Mouse (Mus musculus) erythroid progenitor cell, adult 5-6 weeks (primary cell): ENCODE data around the gene Kcng1. TPM values are rescaled to one million over a fixed set of nuclear protein-coding genes. Genes with fewer than 3 reads are reported as not detected.
A peak's percentile ranks its signal among the peaks of the same experiment; 100 is the strongest.

ENCODE experiments used
- ATAC-seq: replicated peaks from 2 replicates; pipeline ENCODE4 v1.8.0; 2016; ENCODE audit warnings: moderate number of reproducible peaks, mild to moderate bottlenecking, moderate TSS enrichment, inconsistent platforms; ENCODE audit not compliant: poor library complexity, low FRiP score, severe bottlenecking
- total RNA-seq, 2 experiments: library from RNA; stranded (forward) in 1 of 2; stranded (reverse) in 1 of 2; fragments of 150-400 nt in 1 of 2; fragments of 186-747, 209-891 nt in 1 of 2; gene quantifications; 2 replicates each; pipeline versions ENCODE4 v1.2.3 to v1.2.4; 2015 to 2017; ENCODE audit warnings: low replicate concordance in 2 of 2

Gene Kcng1
- total RNA-seq (2015; ENCODE audit: low replicate concordance) = not detected in 2 replicates
- not detected in 2 replicates for total RNA-seq (2017; ENCODE audit: low replicate concordance)

DNA sequence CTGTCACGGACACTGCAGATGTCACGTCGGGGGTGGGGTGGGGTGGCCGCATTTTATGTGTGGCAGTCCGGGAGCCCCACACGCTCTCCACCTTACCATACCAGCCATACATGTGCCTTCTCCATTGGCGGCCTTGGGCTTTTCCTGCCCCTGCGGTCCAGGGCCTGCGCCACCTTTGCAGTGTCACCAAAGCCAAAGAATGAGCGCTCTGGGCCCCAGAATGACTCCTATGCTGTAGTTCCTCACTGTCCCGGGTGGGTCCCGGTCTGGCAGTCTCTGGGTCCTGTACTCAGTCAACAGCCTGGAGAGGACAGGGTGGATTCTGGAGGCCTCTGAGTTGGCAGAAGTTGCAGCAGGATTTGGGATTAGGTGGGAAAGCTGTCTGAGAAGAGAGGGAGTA lies at the start of gene Kcng1:
Gene Kcng1, minus strand, starts transcription at position 155 of the 400 bp plus-strand sequence.
- no peak for ATAC-seq

DNA sequence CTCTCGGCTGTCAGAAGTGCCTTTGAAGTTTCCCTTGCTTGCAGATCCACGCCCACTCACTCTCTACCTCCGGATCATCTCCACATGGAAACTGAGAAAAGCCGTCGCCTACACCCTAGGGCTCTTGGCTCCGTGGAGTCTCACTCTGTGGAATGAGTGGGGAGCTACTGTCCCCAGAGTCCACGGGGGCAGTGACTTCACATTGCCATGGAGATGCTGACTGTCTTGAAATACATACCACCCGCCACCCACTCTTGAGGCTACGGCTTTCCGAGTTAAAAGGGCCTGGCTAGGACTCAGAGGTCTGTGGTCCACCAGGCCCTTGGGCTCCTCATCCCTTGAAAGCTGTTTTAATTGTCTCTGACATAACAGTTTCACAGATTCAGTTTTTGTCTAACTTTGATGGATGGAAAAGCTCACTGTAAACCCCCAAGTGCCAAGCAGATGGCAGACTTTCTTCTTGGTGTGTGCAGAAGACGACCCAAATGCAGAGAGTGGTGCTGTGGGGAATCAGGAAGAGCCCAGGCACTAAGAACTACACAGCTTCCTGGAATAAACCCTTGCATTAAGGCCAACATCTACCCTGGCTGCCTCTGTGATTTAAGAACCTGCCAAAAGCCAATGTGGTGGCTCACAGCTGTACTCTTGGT lies 49.0 kb upstream of the Kcng1 start:
- no peak for ATAC-seq

DNA sequence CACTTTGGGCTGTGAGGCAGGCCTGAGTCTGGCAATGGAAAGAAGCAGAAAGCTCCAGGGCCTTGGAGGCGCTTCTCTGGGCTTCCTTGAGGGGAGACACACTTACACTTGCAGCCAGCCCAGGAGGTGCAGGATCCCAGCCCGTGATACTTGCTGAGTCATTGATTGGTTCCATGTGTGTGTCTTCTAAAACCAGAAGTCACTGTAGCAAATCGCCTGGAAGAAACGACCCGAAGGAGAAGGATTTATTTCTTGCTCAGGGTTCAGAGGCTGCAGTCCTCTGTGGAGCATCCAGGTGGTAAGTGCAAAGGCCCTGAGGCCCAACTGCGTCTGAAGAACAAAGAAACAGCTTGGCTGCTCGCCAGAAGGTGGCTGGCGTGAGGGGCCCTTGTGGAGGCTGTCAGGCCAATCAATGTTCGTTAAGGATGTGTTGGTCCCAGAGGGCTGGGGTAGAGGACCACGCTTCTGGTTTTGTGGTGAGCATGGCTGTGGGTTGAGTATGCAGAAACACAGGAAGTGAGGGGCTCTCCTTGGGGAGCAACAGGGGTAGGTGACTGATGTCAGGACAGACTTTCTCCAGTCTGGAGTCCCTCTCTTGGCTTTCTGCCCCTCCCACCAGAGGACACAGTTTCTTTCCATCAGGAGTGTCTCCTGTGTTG lies 40.3 kb upstream of the Kcng1 start:
- no peak for ATAC-seq

DNA sequence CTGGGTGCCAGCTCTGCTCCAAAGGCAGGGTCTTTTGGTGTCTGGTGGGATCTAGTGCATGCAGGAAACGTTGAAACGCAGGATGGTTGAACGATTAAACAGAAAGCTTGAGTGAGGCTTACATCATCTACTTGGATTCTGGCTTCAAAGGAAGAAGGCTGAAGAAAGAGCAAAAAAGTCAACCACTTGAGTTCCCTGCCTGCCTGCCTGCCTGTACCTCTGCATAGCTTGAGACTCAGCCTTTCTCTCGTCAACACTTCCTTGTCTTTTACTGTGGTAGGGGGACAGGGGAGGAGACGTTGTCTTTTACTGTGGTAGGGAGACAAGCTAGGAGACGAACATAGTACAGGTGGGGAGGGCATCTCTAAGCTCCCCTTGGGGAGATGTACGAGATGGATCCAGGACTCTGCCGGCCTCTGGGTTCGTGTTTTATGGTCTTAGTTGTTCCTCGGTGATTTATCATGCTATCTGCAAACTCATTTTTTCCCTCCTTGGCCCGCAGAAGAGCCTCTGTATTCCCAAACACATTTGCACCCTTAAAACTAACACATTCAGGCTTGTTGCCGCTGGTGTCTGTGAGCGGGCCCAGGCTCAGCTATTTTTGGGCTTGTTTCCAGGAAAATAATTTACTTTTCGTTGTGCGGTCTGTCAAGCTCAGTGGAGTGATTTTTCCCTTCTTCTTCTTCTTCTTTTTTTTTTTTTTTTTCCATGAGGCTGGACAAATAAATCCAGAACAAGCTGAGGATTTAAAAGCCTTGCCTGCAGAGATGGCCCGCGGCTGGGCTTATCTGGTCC lies 39.0 kb upstream of the Kcng1 start:
- no peak for ATAC-seq

DNA sequence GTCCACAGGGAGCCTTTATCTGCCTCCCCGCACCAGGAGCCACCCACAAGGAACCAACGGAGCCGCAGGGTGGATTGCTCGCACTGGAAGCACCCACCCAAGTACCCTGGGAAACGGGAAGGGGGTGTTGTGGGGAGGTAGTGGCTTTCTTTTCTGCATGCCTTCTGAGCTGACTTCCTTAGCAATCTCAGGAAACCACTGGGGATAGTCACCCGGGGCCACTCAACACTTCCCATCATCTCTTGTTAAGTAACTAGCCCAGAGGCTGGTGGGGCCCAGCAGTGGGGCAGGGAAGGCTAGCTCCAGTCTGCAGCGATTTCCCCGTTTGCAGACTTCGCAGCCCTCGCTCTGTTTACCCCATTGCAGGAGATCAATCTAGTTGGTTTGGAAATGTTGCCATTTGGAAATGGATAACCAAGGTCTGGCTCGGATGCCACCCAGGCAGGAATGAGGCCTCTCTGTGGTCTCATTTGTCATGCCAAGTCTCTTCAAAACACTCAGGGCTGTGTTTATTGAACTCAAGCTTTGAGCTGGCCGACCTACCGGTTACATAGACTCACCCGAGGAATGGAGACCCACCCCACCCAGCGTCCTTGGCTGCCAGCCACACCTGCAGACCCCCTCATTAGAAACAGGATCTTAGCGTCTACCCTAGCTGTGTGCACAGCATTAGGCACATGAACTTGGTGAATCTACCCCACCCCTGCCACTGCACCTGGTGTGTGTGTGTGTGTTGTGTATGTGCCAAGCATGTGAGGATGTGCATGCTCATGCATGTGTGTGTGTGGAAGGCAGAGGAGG lies 33.3 kb upstream of the Kcng1 start:
- ATAC-seq = no peak

DNA sequence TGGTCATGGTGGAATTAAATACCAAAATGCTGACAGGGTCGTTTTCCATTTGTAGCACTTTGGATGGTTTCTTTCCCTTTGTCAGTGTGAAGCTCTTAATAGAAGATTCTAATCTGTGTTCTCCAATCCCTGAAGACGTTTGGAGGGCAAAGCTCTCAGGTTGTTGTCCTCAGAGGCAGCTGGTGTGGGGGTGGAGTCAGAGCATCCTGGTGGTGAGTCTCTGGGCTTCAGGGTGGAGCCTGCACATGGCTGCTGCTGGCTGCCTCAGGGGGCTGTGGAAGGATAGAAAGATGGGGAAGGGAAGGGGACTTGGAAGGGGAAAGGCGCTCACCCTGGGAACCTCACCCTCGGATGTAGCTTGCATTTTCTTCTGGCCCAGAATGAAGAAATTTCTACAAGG lies 31.0 kb upstream of the Kcng1 start:
- no peak for ATAC-seq

DNA sequence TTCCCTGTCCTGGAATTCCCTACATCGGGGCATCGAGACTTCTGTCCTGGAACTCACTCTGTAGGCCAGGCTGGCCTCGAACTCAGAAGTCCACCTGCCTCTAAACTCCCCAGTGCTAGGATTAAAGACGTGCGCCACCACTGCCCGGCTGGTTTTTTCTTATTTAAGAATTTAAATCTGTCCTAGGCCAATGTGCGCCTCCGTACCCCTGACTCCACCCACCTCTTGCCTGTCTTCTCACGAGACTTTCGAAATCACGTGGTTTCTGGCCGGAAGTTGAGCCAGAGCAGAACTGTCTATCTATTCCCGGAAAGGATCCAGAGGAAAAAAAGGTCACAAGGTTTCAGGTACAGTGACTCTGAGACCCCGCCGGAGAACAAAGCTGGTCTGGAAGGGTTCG lies 29.5 kb upstream of the Kcng1 start:
- ATAC-seq = no peak

DNA sequence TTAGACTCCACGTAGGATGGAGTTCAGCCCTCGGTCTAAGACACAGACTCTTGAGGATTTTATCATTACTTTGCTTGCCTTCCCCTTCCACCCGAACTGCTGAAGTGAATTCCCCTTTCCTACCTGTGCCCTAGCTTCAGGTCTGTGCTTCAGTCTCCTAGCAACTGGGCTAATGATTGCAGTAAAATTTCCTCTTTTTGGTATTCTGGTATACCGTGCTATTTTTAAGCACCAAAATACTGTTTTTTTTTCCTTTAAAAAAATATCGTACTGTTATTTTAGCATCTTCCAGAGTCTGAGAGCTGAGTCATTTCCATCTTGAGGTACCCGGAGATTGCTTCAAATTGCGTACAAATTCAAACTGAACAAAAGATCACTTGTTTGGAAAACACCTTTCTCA lies 27.4 kb upstream of the Kcng1 start:
- ATAC-seq = no peak

DNA sequence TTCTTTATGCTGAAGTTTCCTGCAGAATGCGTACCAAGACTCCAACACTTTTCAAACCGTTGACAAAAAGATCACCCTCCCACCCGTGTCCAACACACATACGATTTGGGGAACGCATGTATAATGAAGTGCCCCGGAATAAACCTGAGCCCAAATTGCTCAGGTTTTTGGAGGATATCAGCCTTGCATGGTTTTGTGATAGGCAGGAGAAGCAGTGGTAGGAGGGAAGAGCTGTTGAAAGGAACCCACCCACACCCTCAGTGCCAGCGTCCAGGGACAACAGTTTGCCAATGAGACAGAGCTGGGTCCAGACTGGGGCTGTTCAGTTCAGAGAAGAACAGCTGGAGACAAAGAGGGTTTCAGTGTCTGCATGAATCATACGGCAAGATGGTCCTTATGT lies 18.1 kb upstream of the Kcng1 start:
- ATAC-seq = no peak

DNA sequence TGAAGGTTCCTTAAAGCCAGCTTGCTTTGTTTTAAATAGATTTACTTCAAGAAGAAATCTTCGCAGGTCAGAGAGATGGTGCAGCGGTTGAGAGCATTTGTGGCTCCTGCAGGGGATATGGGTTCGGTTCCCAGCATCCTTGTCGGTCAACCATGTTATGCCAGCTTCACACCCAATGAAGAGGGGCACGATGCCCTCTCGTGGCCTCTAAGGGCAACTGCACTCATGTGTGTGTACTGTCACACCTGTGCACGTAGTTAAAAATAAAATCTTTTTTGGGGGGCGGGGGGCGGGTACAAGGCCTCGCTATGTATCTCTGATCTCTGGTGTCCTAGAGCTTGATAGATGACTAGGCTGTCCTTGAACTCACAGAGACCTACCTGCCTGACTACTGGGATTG lies 15.0 kb upstream of the Kcng1 start:
- no peak for ATAC-seq

DNA sequence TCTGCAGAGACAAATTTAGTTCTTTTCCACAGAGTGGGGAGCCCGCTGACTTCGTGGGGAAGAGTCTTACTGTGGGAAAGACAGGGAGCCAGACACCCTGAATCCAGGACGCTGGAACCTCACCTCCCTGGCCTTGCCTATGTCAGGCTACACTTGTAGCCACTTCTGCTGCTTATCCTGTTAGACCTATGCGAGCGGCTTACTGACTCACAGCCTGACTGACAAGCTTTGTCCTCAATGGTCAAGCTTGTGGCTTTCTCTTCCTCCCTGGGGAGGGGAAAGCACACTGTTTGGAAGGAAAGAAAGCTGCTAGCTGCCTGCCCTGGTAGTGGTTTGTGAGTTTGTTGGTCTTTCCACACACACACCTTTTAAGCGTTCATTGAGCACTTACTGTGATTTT lies 11.0 kb upstream of the Kcng1 start:
- ATAC-seq = no peak

DNA sequence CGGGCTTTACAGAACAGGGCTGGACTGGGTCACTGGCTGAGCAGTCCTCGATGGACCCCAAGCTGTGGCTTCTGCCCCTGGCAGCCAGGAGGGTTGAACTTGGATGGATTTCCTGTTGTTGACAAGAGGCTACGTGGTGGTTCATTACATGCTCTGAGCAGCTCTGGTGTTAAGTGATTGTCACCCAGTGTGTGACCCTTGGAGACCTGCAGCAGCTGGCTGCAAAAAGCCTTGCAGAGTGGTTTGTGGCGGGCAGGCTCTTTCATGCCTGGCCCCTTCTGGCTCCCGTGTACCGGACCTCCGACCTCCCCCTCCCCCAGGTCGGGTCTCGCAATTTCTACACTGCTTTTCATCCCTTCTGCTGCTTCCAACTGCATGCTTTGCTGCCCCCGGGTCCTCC lies 10.5 kb upstream of the Kcng1 start:
- ATAC-seq = no peak

DNA sequence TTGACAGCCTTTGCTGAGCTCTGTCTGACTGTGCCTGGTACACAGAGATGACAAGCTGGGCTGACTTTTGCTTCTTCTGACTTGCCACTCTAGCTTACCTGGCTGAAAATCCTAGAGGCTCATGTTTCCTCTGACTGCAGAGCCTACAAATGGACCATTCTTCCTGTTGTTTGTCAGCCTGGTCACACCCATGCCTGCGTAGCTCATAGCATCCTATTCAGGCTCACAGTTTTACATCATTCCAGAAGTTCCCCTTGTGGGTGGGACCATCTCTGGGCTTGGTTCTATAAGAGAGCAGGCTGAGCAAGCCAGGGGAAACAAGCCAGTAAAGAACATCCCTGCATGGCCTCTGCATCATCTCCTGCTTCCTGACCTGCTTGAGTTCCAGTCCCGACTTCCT lies 8.3 kb upstream of the Kcng1 start:
- ATAC-seq = no peak

DNA sequence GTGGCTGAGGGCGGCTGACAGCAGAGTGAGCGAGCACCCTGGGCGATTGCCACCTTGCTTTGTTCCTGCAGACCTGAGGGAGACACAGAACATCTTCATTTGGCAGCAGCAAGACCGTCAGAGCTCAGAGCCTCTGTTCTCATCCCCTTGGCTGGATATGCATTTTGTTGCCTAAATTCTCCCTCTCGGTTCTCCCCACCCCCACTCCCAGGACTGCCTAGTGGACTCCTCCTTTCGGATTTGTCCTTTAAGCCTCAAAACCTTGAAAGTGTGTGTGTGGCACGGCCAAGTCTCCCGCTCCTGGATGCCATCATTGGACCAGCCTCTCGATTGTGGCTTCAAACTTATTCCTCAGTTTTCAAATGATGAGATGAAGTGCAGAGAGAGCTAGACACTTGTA lies 7.5 kb upstream of the Kcng1 start:
- ATAC-seq = no peak

DNA sequence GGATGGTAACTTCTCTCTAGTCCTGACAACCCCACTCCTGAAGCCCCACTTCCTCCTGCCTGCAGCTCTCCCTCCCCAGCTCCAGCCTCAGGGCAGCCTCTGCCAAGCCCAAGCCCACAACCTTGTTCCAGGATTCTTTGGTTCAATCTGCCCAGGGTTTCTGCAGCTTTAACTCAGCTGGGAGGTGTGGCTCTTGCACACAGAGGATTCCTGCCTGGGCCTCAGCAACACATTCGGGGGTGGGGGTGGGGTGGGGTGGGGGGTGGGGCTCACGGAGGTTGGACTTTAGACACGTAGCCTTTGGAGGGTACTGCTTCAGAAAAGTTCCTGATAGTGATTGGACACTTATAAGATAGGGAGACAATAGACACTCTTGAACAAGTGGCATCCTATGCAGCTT lies 5.5 kb upstream of the Kcng1 start:
- ATAC-seq = no peak

DNA sequence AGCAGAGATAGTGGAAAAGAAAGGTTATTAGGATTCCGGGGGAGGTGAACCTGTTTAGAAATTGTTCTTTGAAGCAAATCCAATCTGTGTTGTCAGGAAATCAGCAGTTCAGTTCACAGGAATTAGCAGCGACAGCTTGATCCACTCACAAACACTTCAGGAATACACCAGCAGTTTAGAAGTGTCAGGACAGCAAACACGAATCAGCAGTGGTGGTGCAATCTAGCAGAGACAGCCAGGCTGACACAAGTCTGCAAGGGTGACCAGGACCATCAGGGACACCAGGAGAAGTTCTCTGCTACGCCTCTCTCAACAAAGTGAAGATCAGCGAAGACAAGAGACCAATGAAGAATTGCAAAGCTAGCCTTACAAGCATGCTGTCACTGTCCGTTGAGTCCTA lies 3.6 kb upstream of the Kcng1 start:
- ATAC-seq = no peak

DNA sequence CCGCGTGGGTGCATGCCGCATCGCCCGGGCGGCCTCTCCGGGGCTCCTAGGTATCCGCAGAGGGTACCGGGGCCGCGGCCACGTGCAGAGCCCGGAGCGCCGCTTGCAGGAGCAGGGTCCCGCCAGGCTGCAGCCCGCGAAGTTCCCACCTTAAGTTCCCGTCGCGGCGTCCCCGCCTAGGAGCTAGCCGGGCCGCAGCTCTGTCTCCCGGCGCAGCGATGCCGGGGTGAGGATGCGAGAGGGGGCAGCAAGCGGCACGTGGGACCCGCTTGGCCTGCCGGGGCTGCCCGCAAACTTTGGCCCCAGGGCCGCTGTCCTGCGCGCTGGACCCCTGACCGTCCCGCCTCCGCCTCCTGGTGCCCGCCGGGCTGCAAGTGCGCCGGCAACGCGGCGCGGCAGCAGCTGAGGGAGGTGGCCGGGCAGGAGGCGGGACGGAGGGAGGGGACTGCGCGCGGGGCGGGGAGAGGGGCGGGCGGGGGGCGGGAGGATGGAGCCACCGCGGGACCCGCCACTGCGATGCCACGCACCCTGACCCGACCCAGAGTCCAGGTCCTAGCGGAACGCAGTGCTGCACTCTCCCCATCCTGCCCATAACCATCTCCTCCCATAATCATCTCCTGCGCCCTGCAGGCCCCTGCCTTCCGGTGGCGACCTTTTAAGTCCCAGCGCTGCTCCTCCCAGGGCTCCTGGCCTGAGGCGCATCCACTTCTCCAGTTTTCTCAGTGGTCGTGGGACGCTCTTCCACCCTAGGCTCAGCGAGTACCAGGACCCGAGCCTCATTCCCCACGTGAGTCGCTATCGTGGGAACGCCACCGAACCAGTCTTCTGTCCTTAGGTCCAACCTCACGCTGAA lies 581 bp downstream of the Kcng1 start:
- ATAC-seq = no peak

DNA sequence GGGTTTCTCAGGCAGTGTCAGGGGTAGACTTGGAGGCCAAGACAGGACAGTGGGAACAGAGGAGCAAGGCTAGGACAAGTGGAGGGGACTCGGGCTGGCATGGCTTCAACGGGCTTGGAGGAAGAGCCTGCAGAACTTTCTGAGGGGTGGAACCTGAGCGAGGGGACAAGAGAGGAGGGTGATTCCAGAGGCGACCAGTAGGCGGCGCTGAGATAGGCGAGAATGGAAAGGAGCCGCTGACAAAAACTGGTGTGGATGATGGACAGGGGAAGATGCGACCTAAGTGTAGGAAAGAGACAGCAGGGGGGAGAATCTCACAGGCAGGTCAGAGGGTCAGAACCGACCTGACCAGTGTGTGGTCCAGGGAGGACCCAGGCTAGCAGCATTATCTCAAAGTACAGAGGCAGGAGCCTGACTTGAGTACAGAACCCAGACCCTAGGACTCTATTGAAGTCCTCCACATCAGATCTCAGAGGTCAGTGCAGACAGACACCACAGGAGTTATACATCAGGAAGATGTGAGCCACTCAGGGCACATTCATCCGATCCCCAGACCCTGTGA lies 7.1 kb downstream of the Kcng1 start:
- peak; percentile 36; the same call in 1 of the 2 replicates for ATAC-seq

DNA sequence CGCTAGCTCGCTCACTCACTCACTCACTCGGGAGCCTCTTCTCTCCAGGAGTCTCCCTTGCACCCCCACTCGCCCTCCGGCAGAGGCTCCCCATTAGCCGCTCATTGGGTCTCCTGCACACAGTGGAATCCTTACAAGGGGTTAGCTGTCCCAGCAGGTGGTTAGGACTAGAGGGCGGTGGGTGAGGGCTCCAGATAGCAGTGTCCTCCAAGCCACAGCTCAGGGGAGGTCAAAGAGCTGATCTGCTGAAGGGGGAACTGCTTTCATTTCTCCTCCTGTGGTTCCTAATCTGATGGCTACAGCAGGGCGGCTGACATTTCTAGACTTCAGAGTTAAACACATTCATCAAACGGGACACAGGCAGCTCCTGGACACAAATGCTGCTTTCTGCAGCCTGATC lies 8.1 kb downstream of the Kcng1 start:
- ATAC-seq = no peak
